Comparison of ENCODE assay signal across 27 mouse cellular contexts in the genomic region with DNA sequence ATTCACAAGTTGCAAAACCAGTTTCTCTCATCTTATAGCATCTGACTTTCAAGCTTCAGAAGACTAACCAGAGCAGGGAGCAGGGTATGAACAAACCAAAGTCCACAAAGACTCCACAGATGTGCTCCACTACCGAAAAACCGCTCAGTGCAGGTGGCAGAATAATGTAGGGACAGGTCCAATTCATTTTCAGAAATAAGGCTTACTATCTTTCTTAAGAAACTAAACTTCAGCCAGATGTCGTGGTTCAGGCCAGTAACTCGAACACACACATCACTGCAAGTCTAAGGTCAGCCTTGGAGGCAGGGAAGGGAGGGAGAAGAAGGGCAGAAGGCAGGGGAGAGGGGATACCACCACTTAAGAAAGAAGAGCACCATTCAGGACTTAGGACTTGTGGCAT. TPM values are rescaled to one million over a fixed set of nuclear protein-coding genes. Genes with fewer than 3 reads are reported as not detected.
"Had no signal": no experiment of that assay in that cellular context is flagged by ENCODE, and none has a peak within 500 bp of the region (broad histone marks: within the 10 kb centered on the region; RNA-seq: fewer than 3 reads in every experiment).

No protein-coding gene starts in this region.

- DNase-seq: kidney, adult 11 months; kidney, adult 8-10 months; kidney, postnatal 10 days; kidney, postnatal 36 days; layer of hippocampus, postnatal 36 days; left cerebral cortex, postnatal 4 days; lung, adult 18-20 months; lung, postnatal 10 days; lung, postnatal 36 days; right cerebral cortex, postnatal 14 days; right cerebral cortex, postnatal 4 days; thymus, adult 2 months; thymus, postnatal 14 days; thymus, postnatal 4 days had no signal

- H3K9me3 ChIP-seq: intestine, embryonic 15.5 days; kidney, embryonic 15.5 days; limb, embryonic 12.5 days; limb, embryonic 15.5 days; lung, embryonic 15.5 days; megakaryocyte, embryonic 14.5 days; midbrain, embryonic 10.5 days; midbrain, embryonic 13.5 days had no signal

- ATAC-seq: intestine, embryonic 15.5 days; midbrain, embryonic 13.5 days; midbrain, embryonic 16.5 days had no signal

- H3K4me1 ChIP-seq: intestine, embryonic 15.5 days; kidney, embryonic 15.5 days; limb, embryonic 12.5 days; midbrain, embryonic 10.5 days had no signal

- H3K4me3 ChIP-seq: intestine, embryonic 15.5 days; kidney, embryonic 15.5 days; left cerebral cortex, adult 2 months; limb, embryonic 12.5 days; limb, embryonic 15.5 days; lung, embryonic 15.5 days; megakaryocyte, embryonic 14.5 days; midbrain, embryonic 10.5 days; midbrain, embryonic 13.5 days had no signal

- H3K4me2 ChIP-seq: intestine, embryonic 15.5 days; kidney, embryonic 15.5 days; limb, embryonic 12.5 days; limb, embryonic 15.5 days; lung, embryonic 15.5 days; midbrain, embryonic 13.5 days had no signal

- H3K27me3 ChIP-seq: intestine, embryonic 15.5 days; kidney, embryonic 15.5 days; limb, embryonic 12.5 days; limb, embryonic 15.5 days; lung, embryonic 15.5 days; megakaryocyte, embryonic 14.5 days; midbrain, embryonic 13.5 days had no signal

- H3K27ac ChIP-seq: intestine, embryonic 15.5 days; kidney, embryonic 15.5 days; left cerebral cortex, adult 2 months; limb, embryonic 12.5 days; limb, embryonic 15.5 days; lung, embryonic 15.5 days; midbrain, embryonic 10.5 days; midbrain, embryonic 13.5 days had no signal

- H3K9ac ChIP-seq: intestine, embryonic 15.5 days; kidney, embryonic 15.5 days; limb, embryonic 12.5 days; limb, embryonic 15.5 days; lung, embryonic 15.5 days; midbrain, embryonic 13.5 days had no signal

RNA-seq across cellular contexts. Expression of gene Hormad2, which starts 48.3 kb away (rescaled TPM):
- total RNA-seq: layer of hippocampus, postnatal 10 days; left cerebral cortex, adult 2 months; left cerebral cortex, postnatal 14 days; left cerebral cortex, postnatal 4 days had no signal
- polyA plus RNA-seq: midbrain, embryonic 13.5 days; neural tube, embryonic 14.5 days had no signal
